In genomic region chr2:34770049-34770448, GRCm38 (mm10) we compare ENCODE assay signal across 10 mouse cellular contexts. TPM values are rescaled to one million over a fixed set of nuclear protein-coding genes. Genes with fewer than 3 reads are reported as not detected.
DNase-seq lines count a peak whose midpoint lies in the region; ATAC-seq lines count a peak whose summit lies in the region.
"Had no signal": no experiment of that assay in that cellular context is flagged by ENCODE, and none has a peak within 500 bp of the region (broad histone marks: within the 10 kb centered on the region; RNA-seq: fewer than 3 reads in every experiment).

No protein-coding gene starts in this region.

- DNase-seq in cerebellum, adult 9-11 months: no peak
- DNase-seq: adrenal gland, adult 2 months; cerebellum, postnatal 36 days had no signal

- no peak overlapping the region for H3K9ac ChIP-seq in forebrain, embryonic 12.5 days
- H3K9ac ChIP-seq in forebrain, embryonic 16.5 days (replicated peaks; ENCODE audit: low read depth, low read length): no peak overlapping the region
- no peak overlapping the region for H3K9ac ChIP-seq in limb, embryonic 13.5 days
- H3K9ac ChIP-seq in stomach, embryonic 15.5 days: no peak overlapping the region

- peak overlapping the region; percentile 70 for H3K4me2 ChIP-seq in forebrain, embryonic 12.5 days
- H3K4me2 ChIP-seq in forebrain, embryonic 16.5 days (ENCODE audit: low read length): no peak overlapping the region
- peak overlapping the region; percentile 74 for H3K4me2 ChIP-seq in limb, embryonic 13.5 days (replicated peaks)
- H3K4me2 ChIP-seq in stomach, embryonic 15.5 days: peak overlapping the region; percentile 56; the same call in 1 of the 2 replicates

- no peak overlapping the region for H3K4me3 ChIP-seq in forebrain, embryonic 12.5 days (replicated peaks)
- no peak overlapping the region for H3K4me3 ChIP-seq in forebrain, embryonic 16.5 days (replicated peaks; ENCODE audit: low read length)
- peak overlapping the region; percentile 100 for H3K4me3 ChIP-seq in megakaryocyte, embryonic 14.5 days (replicated peaks)
- peak overlapping the region; percentile 96; the same call in 1 of the 2 replicates for H3K4me3 ChIP-seq in limb, embryonic 13.5 days
- 0 out of 2 replicates have a peak overlapping the region, but pooled peaks have one; percentile 81 for H3K4me3 ChIP-seq in stomach, embryonic 15.5 days (replicated peaks)

- peaks cover 27% of the 10 kb centered on the region for H3K4me1 ChIP-seq in forebrain, embryonic 12.5 days
- H3K4me1 ChIP-seq in forebrain, embryonic 16.5 days (replicated peaks; ENCODE audit: control insufficient read depth, insufficient read depth, low read length): peaks cover 28% of the 10 kb centered on the region
- peaks cover 28% of the 10 kb centered on the region for H3K4me1 ChIP-seq in megakaryocyte, embryonic 14.5 days
- peaks cover 27% of the 10 kb centered on the region for H3K4me1 ChIP-seq in limb, embryonic 13.5 days
- peaks cover 19% of the 10 kb centered on the region for H3K4me1 ChIP-seq in stomach, embryonic 15.5 days

- no peak for ATAC-seq in forebrain, embryonic 12.5 days (ENCODE audit: low FRiP score)
- ATAC-seq in forebrain, embryonic 16.5 days: no peak
- ATAC-seq in megakaryocyte, adult 5-6 weeks (ENCODE audit: poor library complexity, severe bottlenecking): no peak
- no peak for ATAC-seq in limb, embryonic 13.5 days (ENCODE audit: low FRiP score, low read depth)
- ATAC-seq in stomach, embryonic 15.5 days (ENCODE audit: insufficient read depth, low FRiP score, low read depth): no peak
- no peak for ATAC-seq in megakaryocyte progenitor cell, adult 5-6 weeks (replicated peaks; ENCODE audit: poor library complexity)

- H3K27me3 ChIP-seq in forebrain, embryonic 12.5 days: no peaks in the 10 kb centered on the region
- no peaks in the 10 kb centered on the region for H3K27me3 ChIP-seq in forebrain, embryonic 16.5 days (replicated peaks; ENCODE audit: control insufficient read depth, insufficient read depth, low read length)
- no peaks in the 10 kb centered on the region for H3K27me3 ChIP-seq in megakaryocyte, embryonic 14.5 days (replicated peaks)
- H3K27me3 ChIP-seq in limb, embryonic 13.5 days: no peaks in the 10 kb centered on the region
- H3K27me3 ChIP-seq in stomach, embryonic 15.5 days (replicated peaks): no peaks in the 10 kb centered on the region

- no peak overlapping the region for H3K27ac ChIP-seq in forebrain, embryonic 12.5 days
- no peak overlapping the region for H3K27ac ChIP-seq in forebrain, embryonic 16.5 days (ENCODE audit: low read length)
- no peak overlapping the region for H3K27ac ChIP-seq in limb, embryonic 13.5 days
- no peak overlapping the region for H3K27ac ChIP-seq in stomach, embryonic 15.5 days

- peaks cover 17% of the 10 kb centered on the region for H3K36me3 ChIP-seq in forebrain, embryonic 12.5 days (replicated peaks)
- H3K36me3 ChIP-seq in forebrain, embryonic 16.5 days (ENCODE audit: control insufficient read depth, insufficient read depth): peaks cover 15% of the 10 kb centered on the region
- H3K36me3 ChIP-seq in megakaryocyte, embryonic 14.5 days (replicated peaks; ENCODE audit: low read length): peaks cover 41% of the 10 kb centered on the region
- peaks cover 20% of the 10 kb centered on the region for H3K36me3 ChIP-seq in limb, embryonic 13.5 days
- peaks cover 16% of the 10 kb centered on the region for H3K36me3 ChIP-seq in stomach, embryonic 15.5 days

- H3K9me3 ChIP-seq in forebrain, embryonic 12.5 days: no peaks in the 10 kb centered on the region
- no peaks in the 10 kb centered on the region for H3K9me3 ChIP-seq in forebrain, embryonic 16.5 days (ENCODE audit: control insufficient read depth, low read length)
- H3K9me3 ChIP-seq in megakaryocyte, embryonic 14.5 days: no peaks in the 10 kb centered on the region
- H3K9me3 ChIP-seq in limb, embryonic 13.5 days: no peaks in the 10 kb centered on the region
- no peaks in the 10 kb centered on the region for H3K9me3 ChIP-seq in stomach, embryonic 15.5 days

- WGBS in forebrain, embryonic 12.5 days: 91% methylated on average over 2 of the region's 2 CpGs
- 93% methylated on average over 2 of the region's 2 CpGs for WGBS in forebrain, embryonic 16.5 days
- 94% methylated on average over 2 of the region's 2 CpGs for WGBS in limb, embryonic 13.5 days
- 84% methylated on average over 2 of the region's 2 CpGs for WGBS in stomach, embryonic 15.5 days

RNA-seq across cellular contexts. Expression of gene Hspa5, which starts 1.7 kb away (rescaled TPM):
- polyA plus RNA-seq in forebrain, embryonic 12.5 days (2016; fragmentation: Nextera tagmentation; extraction: Ambion mirVana): 571 and 599 TPM in 2 replicates
- polyA plus RNA-seq in forebrain, embryonic 16.5 days (2015; fragmentation: Nextera tagmentation; extraction: Ambion mirVana): 387 and 442 TPM in 2 replicates
- polyA plus RNA-seq in megakaryocyte, embryonic 14.5 days (2012; ENCODE audit: insufficient read depth, low replicate concordance): 45.7 and 148 TPM in 2 replicates
- total RNA-seq in megakaryocyte, adult 5-6 weeks (2015): 189 and 204 TPM in 2 replicates
- total RNA-seq in megakaryocyte, adult 5-6 weeks (2017): 538 and 554 TPM in 2 replicates
- 842 and 937 TPM in 2 replicates for polyA plus RNA-seq in limb, embryonic 13.5 days (2015; fragmentation: Nextera tagmentation; extraction: Ambion mirVana)
- polyA plus RNA-seq in stomach, embryonic 15.5 days (2015; fragmentation: Nextera tagmentation; extraction: Ambion mirVana): 941 and 1,038 TPM in 2 replicates
- total RNA-seq in megakaryocyte progenitor cell, adult 5-6 weeks (2015): 536 and 641 TPM in 2 replicates
- total RNA-seq in megakaryocyte progenitor cell, adult 5-6 weeks (2017): 1,697 and 1,773 TPM in 2 replicates

RNA-seq across cellular contexts. Expression of gene Gapvd1, which starts 15.0 kb away (rescaled TPM):
- polyA plus RNA-seq in forebrain, embryonic 12.5 days (2016; fragmentation: Nextera tagmentation; extraction: Ambion mirVana): 123 and 134 TPM in 2 replicates
- polyA plus RNA-seq in forebrain, embryonic 16.5 days (2015; fragmentation: Nextera tagmentation; extraction: Ambion mirVana): 126 and 135 TPM in 2 replicates
- 4.8 and 5.6 TPM in 2 replicates for polyA plus RNA-seq in megakaryocyte, embryonic 14.5 days (2012; ENCODE audit: insufficient read depth, low replicate concordance)
- 35.0 and 39.1 TPM in 2 replicates for total RNA-seq in megakaryocyte, adult 5-6 weeks (2015)
- total RNA-seq in megakaryocyte, adult 5-6 weeks (2017): 58.9 and 59.3 TPM in 2 replicates
- polyA plus RNA-seq in limb, embryonic 13.5 days (2015; fragmentation: Nextera tagmentation; extraction: Ambion mirVana): 89.7 and 97.3 TPM in 2 replicates
- 77.6 and 83.2 TPM in 2 replicates for polyA plus RNA-seq in stomach, embryonic 15.5 days (2015; fragmentation: Nextera tagmentation; extraction: Ambion mirVana)
- 45.4 and 56.7 TPM in 2 replicates for total RNA-seq in megakaryocyte progenitor cell, adult 5-6 weeks (2015)
- total RNA-seq in megakaryocyte progenitor cell, adult 5-6 weeks (2017): 73.4 and 83.3 TPM in 2 replicates

RNA-seq across cellular contexts. Expression of gene Rabepk, which starts 29.7 kb away (rescaled TPM):
- polyA plus RNA-seq in forebrain, embryonic 12.5 days (2016; fragmentation: Nextera tagmentation; extraction: Ambion mirVana): 23.3 and 23.4 TPM in 2 replicates
- 29.9 and 30.8 TPM in 2 replicates for polyA plus RNA-seq in forebrain, embryonic 16.5 days (2015; fragmentation: Nextera tagmentation; extraction: Ambion mirVana)
- polyA plus RNA-seq in megakaryocyte, embryonic 14.5 days (2012; ENCODE audit: insufficient read depth, low replicate concordance): 4.8 and 9.0 TPM in 2 replicates
- 6.7 and 11.4 TPM in 2 replicates for total RNA-seq in megakaryocyte, adult 5-6 weeks (2015)
- 18.5 and 22.8 TPM in 2 replicates for total RNA-seq in megakaryocyte, adult 5-6 weeks (2017)
- 37.8 and 41.4 TPM in 2 replicates for polyA plus RNA-seq in limb, embryonic 13.5 days (2015; fragmentation: Nextera tagmentation; extraction: Ambion mirVana)
- polyA plus RNA-seq in stomach, embryonic 15.5 days (2015; fragmentation: Nextera tagmentation; extraction: Ambion mirVana): 39.6 and 43.9 TPM in 2 replicates
- total RNA-seq in megakaryocyte progenitor cell, adult 5-6 weeks (2015): 18.1 and 21.7 TPM in 2 replicates
- total RNA-seq in megakaryocyte progenitor cell, adult 5-6 weeks (2017): 40.4 and 52.7 TPM in 2 replicates

RNA-seq across cellular contexts. Expression of gene Fbxw2, which starts 56.1 kb away (rescaled TPM):
- polyA plus RNA-seq in forebrain, embryonic 12.5 days (2016; fragmentation: Nextera tagmentation; extraction: Ambion mirVana): 83.9 and 90.2 TPM in 2 replicates
- polyA plus RNA-seq in forebrain, embryonic 16.5 days (2015; fragmentation: Nextera tagmentation; extraction: Ambion mirVana): 114 and 122 TPM in 2 replicates
- 2.7 and 16.3 TPM in 2 replicates for polyA plus RNA-seq in megakaryocyte, embryonic 14.5 days (2012; ENCODE audit: insufficient read depth, low replicate concordance)
- 48.9 and 56.0 TPM in 2 replicates for total RNA-seq in megakaryocyte, adult 5-6 weeks (2015)
- 66.2 TPM in 2 replicates for total RNA-seq in megakaryocyte, adult 5-6 weeks (2017)
- 93.1 and 93.4 TPM in 2 replicates for polyA plus RNA-seq in limb, embryonic 13.5 days (2015; fragmentation: Nextera tagmentation; extraction: Ambion mirVana)
- polyA plus RNA-seq in stomach, embryonic 15.5 days (2015; fragmentation: Nextera tagmentation; extraction: Ambion mirVana): 83.6 and 83.9 TPM in 2 replicates
- 47.7 and 48.8 TPM in 2 replicates for total RNA-seq in megakaryocyte progenitor cell, adult 5-6 weeks (2015)
- total RNA-seq in megakaryocyte progenitor cell, adult 5-6 weeks (2017): 49.1 and 54.3 TPM in 2 replicates

Comparison
In these comparisons a context has a peak if more than half of its experiments do, and no peak if none do; other contexts are left out.
1. H3K4me3 ChIP-seq: peak in megakaryocyte, embryonic 14.5 days (single experiment), limb, embryonic 13.5 days (single experiment) and stomach, embryonic 15.5 days (single experiment); none in forebrain, embryonic 12.5 days (single experiment) and forebrain, embryonic 16.5 days (single experiment).
2. RNA of gene Gapvd1, which starts 15.0 kb away (polyA plus RNA-seq): 126 to 135 TPM in forebrain, embryonic 16.5 days, 123 to 134 TPM in forebrain, embryonic 12.5 days, 89.7 to 97.3 TPM in limb, embryonic 13.5 days and 77.6 to 83.2 TPM in stomach, embryonic 15.5 days; 4.8 to 5.6 TPM in megakaryocyte, embryonic 14.5 days; every median in the first group is over 10 times any median in the second.